Mouse (Mus musculus) left cerebral cortex, adult 18-20 months (tissue): ENCODE measurements around the gene 4930447C04Rik. TPM values are rescaled to one million over a fixed set of nuclear protein-coding genes. Genes with fewer than 3 reads are reported as not detected.

ENCODE experiments used
- DNase-seq, 2 experiments: peaks; one replicate each; pipeline ENCODE4 v3.0.0; 2021 to 2022; ENCODE audit warnings: low spot score in 2 of 2, mixed read lengths in 1 of 2
- long read RNA-seq, 2 experiments: library from polyadenylated mRNA; stranded (forward); transcript quantifications; one replicate each; pipeline ENCODE4 v2.0.0; 2021
- total RNA-seq, 2 experiments: library from RNA; stranded (reverse); gene quantifications; 2 replicates each; pipeline ENCODE4 v1.2.3; 2021

4930447C04Rik gene
- 10 to 100 TPM; 10.1 to 10.2 TPM for total RNA-seq
- long read RNA-seq, experiment 1, partial matches to known transcripts = 0 of 2 reads
- long read RNA-seq, experiment 1, other reads (novel, unspliced or antisense) = 2 of 2 reads
- long read RNA-seq, experiment 2, partial matches to known transcripts = 0 of 1 reads
- long read RNA-seq, experiment 2, other reads (novel, unspliced or antisense) = 1 of 1 reads

- no peak for DNase-seq
These were observed at the start of gene 4930447C04Rik for GRCm38 (mm10) chr12:72940071-72940821. Gene 4930447C04Rik (minus strand): TSS chr12:72940774.

GRCm38 (mm10) chr12:72983071-72983857 is 42.7 kb upstream of the 4930447C04Rik start:
- DNase-seq = no peak

- no peak for DNase-seq
These were observed 42.0 kb upstream of the 4930447C04Rik start for GRCm38 (mm10) chr12:72982616-72983015.

GRCm38 (mm10) chr12:72979236-72979635 is 38.7 kb upstream of the 4930447C04Rik start:
- no peak for DNase-seq

GRCm38 (mm10) chr12:72977851-72978250 is 37.3 kb upstream of the 4930447C04Rik start:
- no peak for DNase-seq

- DNase-seq = peak; percentile 68 to 71
These were observed 36.1 kb upstream of the 4930447C04Rik start for GRCm38 (mm10) chr12:72976718-72977117.

GRCm38 (mm10) chr12:72976172-72976571 is 35.6 kb upstream of the 4930447C04Rik start:
- no peak for DNase-seq

GRCm38 (mm10) chr12:72973161-72973560 is 32.6 kb upstream of the 4930447C04Rik start:
- DNase-seq = peak; percentile 45 to 63

GRCm38 (mm10) chr12:72970620-72971019 is 30.0 kb upstream of the 4930447C04Rik start:
- DNase-seq = no peak

GRCm38 (mm10) chr12:72967541-72967940 is 27.0 kb upstream of the 4930447C04Rik start:
- no peak for DNase-seq

GRCm38 (mm10) chr12:72962761-72963160 is 22.2 kb upstream of the 4930447C04Rik start:
- DNase-seq = no peak

- no peak for DNase-seq
These were observed 17.9 kb upstream of the 4930447C04Rik start for GRCm38 (mm10) chr12:72958446-72958845.

GRCm38 (mm10) chr12:72957829-72958424 is 17.4 kb upstream of the 4930447C04Rik start:
- DNase-seq = no peak

GRCm38 (mm10) chr12:72954906-72955305 is 14.3 kb upstream of the 4930447C04Rik start:
- DNase-seq = no peak

- no peak for DNase-seq
These were observed 13.3 kb upstream of the 4930447C04Rik start for GRCm38 (mm10) chr12:72953858-72954257.

- no peak for DNase-seq
These were observed 12.5 kb upstream of the 4930447C04Rik start for GRCm38 (mm10) chr12:72953089-72953488.

GRCm38 (mm10) chr12:72947335-72947734 is 6.8 kb upstream of the 4930447C04Rik start:
- DNase-seq = no peak

GRCm38 (mm10) chr12:72946805-72947204 is 6.2 kb upstream of the 4930447C04Rik start:
- DNase-seq = no peak

GRCm38 (mm10) chr12:72946064-72946395 is 5.5 kb upstream of the 4930447C04Rik start:
- no peak for DNase-seq

- no peak for DNase-seq
These were observed 4.9 kb upstream of the 4930447C04Rik start for GRCm38 (mm10) chr12:72945301-72946063.
